Mouse (Mus musculus) midbrain, embryonic 14.5 days (tissue): ENCODE results near the gene Paxbp1. TPM values are rescaled to one million over a fixed set of nuclear protein-coding genes. Genes with fewer than 3 reads are reported as not detected.

ENCODE experiments used
- ATAC-seq: fragments of 200-750 bp; cut with Nextera tagmentation; 2 replicates; pipeline ENCODE4 v1.8.0; 2017; ENCODE audit warnings: moderate number of reproducible peaks, moderate library complexity; ENCODE audit not compliant: low FRiP score, low TSS enrichment
- DNase-seq: peaks from one replicate; pipeline ENCODE4 v3.0.0-alpha.2; 2015
- H3K27ac ChIP-seq: fragments of 300-500 bp; sonication (generic); replicated peaks from 2 replicates; pipeline ENCODE4 v1.5.1; 2014; ENCODE audit warnings: mild to moderate bottlenecking, low read depth, low read length, moderate library complexity
- H3K27me3 ChIP-seq: fragments of 300-500 bp; sonication (generic); 2 replicates; pipeline ENCODE4 v1.6.1; 2014; ENCODE audit warnings: low read length, control low read depth, mixed read lengths; ENCODE audit not compliant: control insufficient read depth, insufficient read depth
- H3K36me3 ChIP-seq: fragments of 300-500 bp; sonication (generic); 2 replicates; pipeline ENCODE4 v1.6.1; 2014; ENCODE audit warnings: low read length, control low read depth; ENCODE audit not compliant: control insufficient read depth, insufficient read depth
- H3K4me1 ChIP-seq: fragments of 300-500 bp; sonication (generic); 2 replicates; pipeline ENCODE4 v1.6.1; 2014; ENCODE audit warnings: mild to moderate bottlenecking, antibody characterized with exemption, low read length, control low read depth; ENCODE audit not compliant: control insufficient read depth, insufficient read depth
- H3K4me2 ChIP-seq: fragments of 300-500 bp; sonication (generic); 2 replicates; pipeline ENCODE4 v1.6.1; 2014; ENCODE audit warnings: mild to moderate bottlenecking, low read length, moderate library complexity
- H3K4me3 ChIP-seq: fragments of 300-500 bp; sonication (generic); replicated peaks from 2 replicates; pipeline ENCODE4 v1.5.1; 2014; ENCODE audit warnings: low read depth, low read length
- H3K9ac ChIP-seq: fragments of 300-500 bp; sonication (generic); replicated peaks from 2 replicates; pipeline ENCODE4 v1.6.1; 2014; ENCODE audit warnings: mild to moderate bottlenecking, low read length, moderate library complexity
- H3K9me3 ChIP-seq: fragments of 300-500 bp; sonication (generic); 2 replicates; pipeline ENCODE4 v1.6.1; 2016; ENCODE audit warnings: low read length, control low read depth, mixed read lengths; ENCODE audit not compliant: control insufficient read depth
- WGBS: fragments of 180-500 bp; shearing (Covaris S2); extraction: QIAGEN DNeasy Blood & Tissue Kit; methylation state at CpG from one replicate; pipeline ENCODE4 v1.1.7; 2014; 5-methylcytosine and 5-hydroxymethylcytosine counted together
- polyA plus RNA-seq: library from polyadenylated mRNA; unstranded; fragments of >200 nt; fragmentation: Nextera tagmentation; extraction: Ambion mirVana; gene quantifications from 2 replicates; pipeline ENCODE4 v1.2.1, GENCODE M21; 2014

Paxbp1 gene
- polyA plus RNA-seq = 83.8 and 96.8 TPM in 2 replicates

- Histone ChIP-seq H3K27me3 (no peaks in the 10 kb centered on the region), H3K36me3 (peaks cover 14% of the 10 kb centered on the region), H3K4me3 (peak within 1 kb of the TSS; percentile 99), H3K4me2 (peak within 1 kb of the TSS; percentile 76), H3K9me3 (no peaks in the 10 kb centered on the region), H3K9ac (peak within 1 kb of the TSS; percentile 95), H3K4me1 (peaks cover 17% of the 10 kb centered on the region), H3K27ac (peak within 1 kb of the TSS; percentile 96)
- ATAC-seq = peak; percentile 96
- peak; percentile 100 for DNase-seq
- 1% methylated on average over 67 of the region's 70 CpGs for WGBS
Measured at GRCm38 (mm10) chr16:91044270-91045182, at the start of gene Paxbp1. TSS of gene Paxbp1 (minus strand) at chr16:91044543.

- Histone ChIP-seq H3K4me3 (no peak overlapping the region), H3K4me2 (no peak overlapping the region), H3K36me3 (no peaks in the 10 kb centered on the region), H3K27me3 (peaks cover 6% of the 10 kb centered on the region; the same call in 1 of the 2 replicates), H3K4me1 (0 out of 2 replicates have a peak, but pooled peaks cover 3% of the 10 kb centered on the region), H3K9me3 (no peaks in the 10 kb centered on the region), H3K9ac (no peak overlapping the region), H3K27ac (no peak overlapping the region)
- WGBS = 68% methylated on average over 4 of the region's 4 CpGs
- ATAC-seq = no peak
- no peak for DNase-seq
Measured at GRCm38 (mm10) chr16:91086642-91087306, 42.4 kb upstream of the Paxbp1 start.

GRCm38 (mm10) chr16:91085239-91085825 lies 41.0 kb upstream of the Paxbp1 start:
- Histone ChIP-seq H3K27ac (no peak overlapping the region), H3K4me1 (0 out of 2 replicates have a peak, but pooled peaks cover 3% of the 10 kb centered on the region), H3K27me3 (peaks cover 7% of the 10 kb centered on the region; the same call in 1 of the 2 replicates), H3K9ac (no peak overlapping the region), H3K36me3 (no peaks in the 10 kb centered on the region), H3K4me3 (no peak overlapping the region), H3K4me2 (no peak overlapping the region), H3K9me3 (no peaks in the 10 kb centered on the region)
- no peak for DNase-seq
- WGBS = 64% methylated on average over 17 of the region's 17 CpGs
- no peak for ATAC-seq

GRCm38 (mm10) chr16:91084307-91085238 lies 40.2 kb upstream of the Paxbp1 start:
- Histone ChIP-seq H3K9me3 (no peaks in the 10 kb centered on the region), H3K27me3 (peaks cover 7% of the 10 kb centered on the region; the same call in 1 of the 2 replicates), H3K4me1 (0 out of 2 replicates have a peak, but pooled peaks cover 3% of the 10 kb centered on the region), H3K4me3 (no peak overlapping the region), H3K9ac (no peak overlapping the region), H3K36me3 (no peaks in the 10 kb centered on the region), H3K27ac (no peak overlapping the region), H3K4me2 (no peak overlapping the region)
- DNase-seq = peak; percentile 62
- 85% methylated on average over 21 of the region's 21 CpGs for WGBS
- no peak for ATAC-seq

- H3K9ac ChIP-seq = no peak overlapping the region
- H3K9me3 ChIP-seq = no peaks in the 10 kb centered on the region
- H3K4me3 ChIP-seq = no peak overlapping the region
- H3K27me3 ChIP-seq = peaks cover 7% of the 10 kb centered on the region; the same call in 1 of the 2 replicates
- 56% methylated on average over 4 of the region's 4 CpGs for WGBS
- H3K4me2 ChIP-seq = no peak overlapping the region
- H3K27ac ChIP-seq = no peak overlapping the region
- DNase-seq = no peak
- ATAC-seq = no peak
- H3K4me1 ChIP-seq = 0 out of 2 replicates have a peak, but pooled peaks cover 3% of the 10 kb centered on the region
- no peaks in the 10 kb centered on the region for H3K36me3 ChIP-seq
Measured at GRCm38 (mm10) chr16:91083002-91083646, 38.8 kb upstream of the Paxbp1 start.

- Histone ChIP-seq H3K4me2 (no peak overlapping the region), H3K27me3 (peaks cover 7% of the 10 kb centered on the region; the same call in 1 of the 2 replicates), H3K9ac (no peak overlapping the region), H3K36me3 (no peaks in the 10 kb centered on the region), H3K4me1 (0 out of 2 replicates have a peak, but pooled peaks cover 3% of the 10 kb centered on the region), H3K27ac (no peak overlapping the region), H3K9me3 (no peaks in the 10 kb centered on the region), H3K4me3 (no peak overlapping the region)
- WGBS = 22% methylated on average over 11 of the region's 12 CpGs
- no peak for ATAC-seq
- DNase-seq = peak; percentile 93
Measured at GRCm38 (mm10) chr16:91081508-91081907, 37.2 kb upstream of the Paxbp1 start.

GRCm38 (mm10) chr16:91076180-91076579 lies 31.8 kb upstream of the Paxbp1 start:
- H3K27ac ChIP-seq = no peak overlapping the region
- DNase-seq (no peak), ATAC-seq (no peak)
- H3K36me3 ChIP-seq = no peaks in the 10 kb centered on the region
- 79% methylated on average over 5 of the region's 5 CpGs for WGBS
- no peak overlapping the region for H3K9ac ChIP-seq
- H3K4me2 ChIP-seq = no peak overlapping the region
- no peaks in the 10 kb centered on the region for H3K27me3 ChIP-seq
- H3K9me3 ChIP-seq = no peaks in the 10 kb centered on the region
- no peaks in the 10 kb centered on the region for H3K4me1 ChIP-seq
- no peak overlapping the region for H3K4me3 ChIP-seq
